Mouse (Mus musculus) hindbrain, embryonic 14.5 days (tissue): ENCODE data around the gene Ago1. TPM values are rescaled to one million over a fixed set of nuclear protein-coding genes. Genes with fewer than 3 reads are reported as not detected.

Experiments
- ATAC-seq: fragments of 200-750 bp; cut with Nextera tagmentation; 2 replicates; pipeline ENCODE4 v1.8.0; 2017; ENCODE audit warnings: moderate number of reproducible peaks, mild to moderate bottlenecking, moderate TSS enrichment, moderate library complexity; ENCODE audit not compliant: low FRiP score
- DNase-seq: peaks from one replicate; pipeline ENCODE4 v3.0.0-alpha.2; 2015; ENCODE audit warnings: low spot score
- H3K27ac ChIP-seq: fragments of 300-500 bp; sonication (generic); 2 replicates; pipeline ENCODE4 v1.5.1; 2014; ENCODE audit warnings: mild to moderate bottlenecking, moderate library complexity
- H3K27me3 ChIP-seq: fragments of 300-500 bp; sonication (generic); 2 replicates; pipeline ENCODE4 v1.6.1; 2014; ENCODE audit warnings: mild to moderate bottlenecking, low read length, mixed read lengths; ENCODE audit not compliant: control insufficient read depth, insufficient read depth
- H3K36me3 ChIP-seq: fragments of 300-500 bp; sonication (generic); replicated peaks from 2 replicates; pipeline ENCODE4 v1.6.1; 2014; ENCODE audit not compliant: control insufficient read depth, insufficient read depth
- H3K4me1 ChIP-seq: fragments of 300-500 bp; sonication (generic); replicated peaks from 2 replicates; pipeline ENCODE4 v1.6.1; 2014; ENCODE audit warnings: antibody characterized with exemption, low read length, mixed read lengths; ENCODE audit not compliant: control insufficient read depth, insufficient read depth
- H3K4me2 ChIP-seq: fragments of 300-500 bp; sonication (generic); replicated peaks from 2 replicates; pipeline ENCODE4 v1.6.1; 2014; ENCODE audit warnings: mild to moderate bottlenecking, moderate library complexity
- H3K4me3 ChIP-seq: fragments of 300-500 bp; sonication (generic); replicated peaks from 2 replicates; pipeline ENCODE4 v1.5.1; 2014; ENCODE audit warnings: mild to moderate bottlenecking, low read length
- H3K9ac ChIP-seq: fragments of 300-500 bp; sonication (generic); 2 replicates; pipeline ENCODE4 v1.6.1; 2014
- H3K9me3 ChIP-seq: fragments of 300-500 bp; sonication (generic); 2 replicates; pipeline ENCODE4 v1.6.1; 2016; ENCODE audit warnings: low read length; ENCODE audit not compliant: control insufficient read depth
- WGBS: fragments of 180-500 bp; shearing (Covaris S2); extraction: QIAGEN DNeasy Blood & Tissue Kit; methylation state at CpG from one replicate; pipeline ENCODE4 v1.1.7; 2014; 5-methylcytosine and 5-hydroxymethylcytosine counted together
- polyA plus RNA-seq: library from polyadenylated mRNA; unstranded; fragments of >200 nt; fragmentation: Nextera tagmentation; extraction: Ambion mirVana; gene quantifications from 2 replicates; pipeline ENCODE4 v1.2.1, GENCODE M21; 2014

Ago1 gene
- polyA plus RNA-seq, 1 experiment from 2014 or later, result 15.0 TPM

DNA sequence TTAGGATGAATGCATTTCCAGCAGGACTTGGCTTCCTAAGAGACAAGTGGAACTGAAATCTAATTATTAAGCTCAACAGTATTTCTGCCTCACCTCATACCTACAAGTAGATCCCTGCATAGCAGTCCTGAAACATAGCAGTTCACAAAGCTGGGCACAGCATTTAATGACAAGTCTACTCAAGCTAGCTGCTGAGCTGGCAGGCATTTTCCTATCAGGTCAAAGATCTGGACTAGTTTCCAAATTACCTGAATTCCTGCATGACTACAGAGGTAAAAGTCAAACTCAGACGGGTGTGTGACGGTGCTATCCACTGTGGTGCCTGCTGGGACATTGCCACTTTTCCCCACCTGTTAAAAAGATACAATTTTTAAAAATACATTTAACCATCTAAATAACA, 28.6 kb upstream of the Ago1 start:
- no peak for ATAC-seq
- Histone ChIP-seq H3K36me3 (peaks cover 61% of the 10 kb centered on the region), H3K4me3 (no peak overlapping the region), H3K9me3 (no peaks in the 10 kb centered on the region), H3K4me2 (no peak overlapping the region), H3K27ac (no peak overlapping the region), H3K27me3 (no peaks in the 10 kb centered on the region), H3K4me1 (no peaks in the 10 kb centered on the region), H3K9ac (no peak overlapping the region)
- 93% methylated on average over 2 of the region's 2 CpGs for WGBS
- DNase-seq, result no peak

DNA sequence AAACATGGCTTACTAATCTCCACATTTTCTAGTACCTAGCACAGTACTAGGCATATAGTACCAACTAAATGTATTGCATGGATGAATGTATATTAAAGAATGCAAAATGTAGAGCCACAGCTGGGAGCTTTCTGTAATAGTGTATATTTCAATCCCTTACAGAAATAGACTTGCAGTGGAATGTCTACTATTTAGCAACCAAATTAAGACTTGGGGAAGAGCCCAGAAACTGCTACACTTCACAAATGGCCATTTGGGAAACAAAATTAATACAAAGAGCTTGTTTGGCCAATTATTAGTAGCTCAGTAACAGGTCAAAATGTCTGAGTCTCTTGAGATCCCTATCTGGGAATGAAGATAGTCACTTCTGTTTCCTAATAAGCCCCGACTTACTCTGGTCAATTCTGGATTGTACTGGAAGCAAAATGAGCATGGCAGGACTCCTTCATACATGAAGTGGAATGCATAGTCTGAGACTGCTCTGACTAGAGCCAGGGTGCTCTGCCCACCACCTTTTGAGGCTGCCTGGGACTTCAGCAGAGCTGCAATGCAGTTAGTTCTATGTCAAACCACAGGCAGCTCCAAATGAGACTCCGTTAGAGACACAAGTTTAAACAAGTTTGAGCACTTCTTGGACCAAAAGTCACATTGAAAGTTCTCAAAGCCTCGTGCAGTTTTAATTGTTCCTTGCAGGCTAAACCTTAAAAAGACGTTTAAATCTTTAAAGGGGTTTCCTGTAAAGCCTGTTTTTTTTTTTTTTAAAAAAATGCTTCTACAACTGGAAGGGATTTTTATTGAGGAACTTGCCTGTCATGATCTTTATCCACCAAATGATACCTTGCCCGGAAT, 27.8 kb upstream of the Ago1 start:
- Histone ChIP-seq H3K4me3 (no peak overlapping the region), H3K4me1 (no peaks in the 10 kb centered on the region), H3K9me3 (no peaks in the 10 kb centered on the region), H3K27ac (no peak overlapping the region), H3K27me3 (no peaks in the 10 kb centered on the region), H3K36me3 (peaks cover 66% of the 10 kb centered on the region), H3K9ac (no peak overlapping the region), H3K4me2 (no peak overlapping the region)
- ATAC-seq (no peak), DNase-seq (no peak)
- 85% methylated on average over 5 of the region's 5 CpGs for WGBS

DNA sequence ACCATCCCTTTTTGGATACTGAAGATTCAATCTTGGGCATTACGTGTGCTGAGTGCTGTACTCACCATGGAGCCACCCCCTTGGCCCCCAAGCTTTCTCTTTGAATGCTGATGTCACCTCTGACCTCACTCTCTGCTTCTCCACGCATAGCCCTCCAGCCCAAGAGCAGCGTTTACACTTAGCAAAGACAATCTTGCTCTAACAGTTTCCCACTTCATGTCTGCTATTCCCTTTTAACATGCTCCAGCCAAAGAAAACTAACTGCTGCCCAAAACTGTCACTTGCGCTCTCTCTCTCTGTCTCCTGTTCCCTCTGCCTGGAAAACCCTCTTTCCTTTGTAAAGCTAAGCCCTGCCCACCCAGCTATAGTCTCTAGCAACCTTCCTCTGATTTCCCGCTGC, 27.1 kb upstream of the Ago1 start:
- Histone ChIP-seq H3K4me2 (no peak overlapping the region), H3K4me1 (no peaks in the 10 kb centered on the region), H3K27ac (no peak overlapping the region), H3K9ac (no peak overlapping the region), H3K36me3 (peaks cover 73% of the 10 kb centered on the region), H3K27me3 (no peaks in the 10 kb centered on the region), H3K9me3 (no peaks in the 10 kb centered on the region), H3K4me3 (no peak overlapping the region)
- ATAC-seq (no peak), DNase-seq (no peak)
- 62% methylated on average over 5 of the region's 5 CpGs for WGBS

DNA sequence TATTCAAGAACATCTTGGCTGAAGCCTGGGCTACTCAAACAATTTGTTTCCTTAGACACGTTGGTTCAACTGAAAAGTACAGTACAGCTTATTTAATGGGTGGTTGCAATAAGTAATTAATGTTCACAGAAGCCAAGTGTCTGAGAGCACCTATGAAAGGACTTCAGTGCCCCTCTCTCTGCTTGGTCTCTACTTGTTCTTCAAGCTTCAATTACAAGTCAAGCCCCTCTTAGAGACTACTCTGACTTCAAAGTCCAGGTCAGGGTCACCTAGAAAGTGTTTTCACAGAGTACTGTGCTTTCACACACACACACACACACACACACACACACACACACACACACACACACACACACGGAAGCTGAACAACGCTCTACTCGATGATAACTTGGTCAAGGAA, 25.0 kb upstream of the Ago1 start:
- Histone ChIP-seq H3K4me3 (no peak overlapping the region), H3K36me3 (peaks cover 80% of the 10 kb centered on the region), H3K27ac (no peak overlapping the region), H3K4me1 (no peaks in the 10 kb centered on the region), H3K4me2 (no peak overlapping the region), H3K9me3 (no peaks in the 10 kb centered on the region), H3K9ac (no peak overlapping the region), H3K27me3 (no peaks in the 10 kb centered on the region)
- DNase-seq (no peak), ATAC-seq (no peak)
- WGBS, result 93% methylated on average over 4 of the region's 4 CpGs

DNA sequence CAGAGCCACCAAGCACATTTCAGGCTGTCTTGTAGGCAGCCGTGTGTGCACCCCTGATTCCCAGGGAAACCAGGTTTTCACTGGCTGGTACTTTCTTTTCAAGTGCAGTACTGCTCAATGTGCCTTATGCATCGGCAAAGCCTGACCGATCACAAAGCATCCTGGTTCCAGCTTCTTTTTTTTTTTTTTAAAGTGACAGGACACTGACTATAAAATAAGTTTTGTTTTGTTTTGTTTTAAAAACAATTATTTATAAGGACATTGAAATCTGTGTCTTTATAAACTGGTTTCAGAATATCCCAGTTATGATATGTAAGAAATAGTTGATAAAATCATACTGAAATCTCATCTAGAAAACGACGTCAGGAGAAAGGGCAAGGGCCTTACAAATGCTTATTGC, 23.6 kb upstream of the Ago1 start:
- H3K4me1 ChIP-seq, result no peaks in the 10 kb centered on the region
- WGBS, result 48% methylated on average over 5 of the region's 5 CpGs
- peaks cover 68% of the 10 kb centered on the region for H3K36me3 ChIP-seq
- no peak for ATAC-seq
- DNase-seq, result no peak
- H3K9me3 ChIP-seq, result no peaks in the 10 kb centered on the region
- H3K9ac ChIP-seq, result no peak overlapping the region
- H3K27ac ChIP-seq, result no peak overlapping the region
- no peak overlapping the region for H3K4me3 ChIP-seq
- H3K27me3 ChIP-seq, result no peaks in the 10 kb centered on the region
- H3K4me2 ChIP-seq, result no peak overlapping the region

DNA sequence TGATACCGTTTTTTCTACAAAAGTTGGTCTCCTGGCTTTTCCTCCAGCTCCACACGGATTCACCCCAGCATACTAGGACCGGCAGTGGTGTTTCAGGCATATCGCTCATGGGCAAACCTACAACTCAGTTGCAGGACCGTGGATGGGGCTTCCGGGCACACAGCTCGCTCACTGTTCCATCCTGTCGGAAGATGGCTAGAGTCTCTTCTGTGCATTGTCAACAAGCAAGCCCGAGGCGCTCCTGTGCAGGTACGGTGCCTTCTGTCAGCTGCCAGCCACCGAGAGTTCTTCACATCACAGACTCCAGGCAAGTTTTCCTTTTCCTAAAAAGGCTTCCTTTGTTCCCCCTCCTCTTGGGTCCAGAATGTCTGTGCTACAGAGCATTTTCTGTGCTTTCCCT, 22.3 kb upstream of the Ago1 start:
- 83% methylated on average over 12 of the region's 12 CpGs for WGBS
- H3K4me1 ChIP-seq, result no peaks in the 10 kb centered on the region
- H3K9me3 ChIP-seq, result no peaks in the 10 kb centered on the region
- H3K4me3 ChIP-seq, result no peak overlapping the region
- H3K27ac ChIP-seq, result no peak overlapping the region
- ATAC-seq (no peak), DNase-seq (no peak)
- no peak overlapping the region for H3K4me2 ChIP-seq
- H3K36me3 ChIP-seq, result peaks cover 55% of the 10 kb centered on the region
- H3K27me3 ChIP-seq, result no peaks in the 10 kb centered on the region
- H3K9ac ChIP-seq, result no peak overlapping the region

DNA sequence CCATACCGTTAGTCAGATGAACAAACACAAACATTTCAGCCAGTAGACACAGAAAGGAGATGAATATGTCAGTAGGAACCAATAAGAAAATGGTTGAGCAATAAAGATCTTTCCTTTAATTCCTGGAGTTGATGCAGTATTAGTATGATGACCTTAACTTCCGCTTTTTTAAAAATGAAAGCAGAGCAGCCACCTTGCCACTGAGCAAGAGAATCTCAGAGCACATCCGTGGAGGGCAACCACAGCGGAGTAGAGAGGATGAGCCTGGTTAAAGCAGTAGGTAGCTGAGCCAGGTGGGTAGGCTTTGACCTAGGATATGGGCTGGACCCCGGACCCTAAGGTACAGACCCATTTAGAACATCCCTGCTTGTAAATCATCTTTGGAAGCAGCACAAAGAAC, 21.4 kb upstream of the Ago1 start:
- H3K27ac ChIP-seq, result no peak overlapping the region
- ATAC-seq, result no peak
- H3K4me2 ChIP-seq, result no peak overlapping the region
- H3K36me3 ChIP-seq, result peaks cover 47% of the 10 kb centered on the region
- no peaks in the 10 kb centered on the region for H3K27me3 ChIP-seq
- H3K4me1 ChIP-seq, result no peaks in the 10 kb centered on the region
- H3K9ac ChIP-seq, result no peak overlapping the region
- no peak for DNase-seq
- H3K4me3 ChIP-seq, result no peak overlapping the region
- no peaks in the 10 kb centered on the region for H3K9me3 ChIP-seq
- WGBS, result 94% methylated on average over 5 of the region's 5 CpGs

DNA sequence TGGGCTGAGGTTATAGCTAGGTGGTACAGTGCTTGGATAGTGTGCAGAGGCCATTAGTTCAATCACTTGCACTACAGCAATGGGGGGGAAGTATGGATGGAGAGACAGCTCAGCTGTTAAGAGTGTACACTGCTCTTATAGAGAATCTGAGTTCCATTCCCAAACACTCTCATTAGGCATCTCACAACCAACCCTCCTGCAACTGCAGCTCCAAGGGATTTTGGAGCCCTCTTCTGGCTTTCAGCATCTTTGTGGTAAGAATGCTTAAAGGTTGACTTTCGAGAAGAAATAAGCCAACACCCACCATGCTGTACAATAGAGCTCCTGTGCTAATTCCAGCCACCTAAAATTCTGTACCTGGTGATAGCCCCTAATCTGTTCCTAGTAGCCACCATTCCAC, 17.8 kb upstream of the Ago1 start:
- Histone ChIP-seq H3K9me3 (no peaks in the 10 kb centered on the region), H3K4me1 (no peaks in the 10 kb centered on the region), H3K27ac (no peak overlapping the region), H3K4me3 (no peak overlapping the region), H3K36me3 (peaks cover 24% of the 10 kb centered on the region), H3K27me3 (no peaks in the 10 kb centered on the region), H3K9ac (no peak overlapping the region), H3K4me2 (no peak overlapping the region)
- no peak for ATAC-seq
- whole genome bisulfite sequencing, result 71% methylated on average over 1 of the region's 1 CpGs
- DNase-seq, result no peak

DNA sequence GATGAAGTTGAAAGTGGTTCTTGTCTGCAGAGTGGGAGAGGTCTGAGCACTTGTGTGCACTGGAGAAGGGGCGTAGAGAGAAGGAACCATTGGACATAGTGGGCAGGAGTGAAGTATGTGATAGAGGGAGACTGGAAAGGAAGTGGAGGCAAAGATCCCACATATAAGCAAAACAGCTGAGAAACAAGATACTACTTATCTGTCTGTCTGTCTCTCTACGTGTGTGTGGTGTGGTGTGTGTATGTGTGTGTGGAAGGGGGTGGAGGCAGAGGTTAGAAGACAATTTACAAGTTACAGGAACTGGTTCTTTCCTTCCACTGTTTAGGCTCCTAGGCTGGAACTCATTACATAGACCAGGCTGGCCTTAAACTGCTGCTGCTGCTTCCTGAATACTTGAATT, 16.7 kb upstream of the Ago1 start:
- ATAC-seq, result no peak
- no peak overlapping the region for H3K4me2 ChIP-seq
- no peaks in the 10 kb centered on the region for H3K4me1 ChIP-seq
- no peak overlapping the region for H3K27ac ChIP-seq
- no peaks in the 10 kb centered on the region for H3K9me3 ChIP-seq
- no peak for DNase-seq
- H3K9ac ChIP-seq, result no peak overlapping the region
- WGBS, result 93% methylated on average over 2 of the region's 2 CpGs
- no peaks in the 10 kb centered on the region for H3K27me3 ChIP-seq
- H3K36me3 ChIP-seq, result peaks cover 13% of the 10 kb centered on the region
- H3K4me3 ChIP-seq, result no peak overlapping the region

DNA sequence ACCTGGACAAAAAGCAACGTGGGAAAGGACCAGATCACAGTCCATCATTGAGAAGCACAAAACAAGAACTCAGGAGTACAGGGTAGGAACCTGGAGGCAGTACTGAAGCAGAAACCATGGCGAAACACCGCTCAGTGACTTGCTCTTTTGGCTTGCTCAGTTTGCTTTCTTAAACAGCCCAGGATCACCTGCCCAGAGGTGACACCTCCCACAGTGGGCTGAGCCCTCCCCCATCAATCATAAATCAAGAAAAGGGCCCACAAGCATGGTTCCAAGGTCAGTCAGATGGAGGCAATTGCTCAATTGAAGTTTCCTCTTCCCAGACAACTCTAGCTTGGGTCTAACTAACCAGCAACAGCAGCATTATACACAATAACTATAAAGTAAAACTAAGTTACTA, 15.5 kb upstream of the Ago1 start:
- Histone ChIP-seq H3K27ac (no peak overlapping the region), H3K27me3 (no peaks in the 10 kb centered on the region), H3K4me1 (no peaks in the 10 kb centered on the region), H3K4me2 (no peak overlapping the region), H3K9me3 (no peaks in the 10 kb centered on the region), H3K4me3 (no peak overlapping the region), H3K9ac (no peak overlapping the region), H3K36me3 (0 out of 2 replicates have a peak, but pooled peaks cover 1% of the 10 kb centered on the region)
- 82% methylated on average over 3 of the region's 3 CpGs for WGBS
- DNase-seq, result no peak
- no peak for ATAC-seq
